Mouse (Mus musculus): ENCODE data around the gene Auts2. TPM values are rescaled to one million over a fixed set of nuclear protein-coding genes. Genes with fewer than 3 reads are reported as not detected.
A peak's percentile ranks its signal among the peaks of the same experiment; 100 is the strongest.

The Auts2 gene
- total RNA-seq, 2 experiments from 2014 or later, result 24.3 to 29.9 TPM

GRCm38 (mm10) chr5:131563630-131564252 is 979.4 kb downstream of the Auts2 start:
- peak in 1 of 2 experiments; percentile 14 for DNase-seq

GRCm38 (mm10) chr5:131560773-131561560 is 982.2 kb downstream of the Auts2 start:
- no peak for DNase-seq

- DNase-seq, result peak; percentile 62 to 77
Observed at GRCm38 (mm10) chr5:131558403-131559174, 984.6 kb downstream of the Auts2 start.

GRCm38 (mm10) chr5:131557591-131558385 is 985.4 kb downstream of the Auts2 start:
- peak; percentile 11 to 35 for DNase-seq

GRCm38 (mm10) chr5:131548932-131549563 is 994.1 kb downstream of the Auts2 start:
- DNase-seq, result no peak

GRCm38 (mm10) chr5:131547926-131548325 is 995.2 kb downstream of the Auts2 start:
- no peak for DNase-seq

GRCm38 (mm10) chr5:131546414-131546813 is 996.7 kb downstream of the Auts2 start:
- no peak for DNase-seq

GRCm38 (mm10) chr5:131544381-131544780 is 998.8 kb downstream of the Auts2 start:
- no peak for DNase-seq

- peak; percentile 80 to 83 for DNase-seq
Observed at GRCm38 (mm10) chr5:131538311-131538915, 1004.7 kb downstream of the Auts2 start.

GRCm38 (mm10) chr5:131537831-131538310 is 1005.3 kb downstream of the Auts2 start:
- DNase-seq, result peak; percentile 60 to 70

- peak; percentile 78 for DNase-seq
Observed at GRCm38 (mm10) chr5:131537155-131537830, 1005.9 kb downstream of the Auts2 start.

GRCm38 (mm10) chr5:131535752-131536151 is 1007.4 kb downstream of the Auts2 start:
- no peak for DNase-seq

- DNase-seq, result peak; percentile 34 to 75
Observed at GRCm38 (mm10) chr5:131533815-131534214, 1009.3 kb downstream of the Auts2 start.

- no peak for DNase-seq
Observed at GRCm38 (mm10) chr5:131531744-131532552, 1011.2 kb downstream of the Auts2 start.

- no peak for DNase-seq
Observed at GRCm38 (mm10) chr5:131530828-131531227, 1012.3 kb downstream of the Auts2 start.

GRCm38 (mm10) chr5:131526666-131527065 is 1016.5 kb downstream of the Auts2 start:
- DNase-seq, result no peak

GRCm38 (mm10) chr5:131524900-131525465 is 1018.2 kb downstream of the Auts2 start:
- no peak for DNase-seq

GRCm38 (mm10) chr5:131519560-131519959 is 1023.6 kb downstream of the Auts2 start:
- no peak for DNase-seq

- peak; percentile 65 to 76 for DNase-seq
Observed at GRCm38 (mm10) chr5:131517677-131518076, 1025.5 kb downstream of the Auts2 start.
